Mouse (Mus musculus) bone marrow, adult 2 months (tissue): ENCODE results near the gene Kdm2a.

Source experiments
- CTCF ChIP-seq: fragments of 200-500 bp; IDR thresholded peaks from 2 replicates; pipeline ENCODE4 v1.5.1; 2011; ENCODE audit warnings: low read length, control low read depth; ENCODE audit not compliant: control insufficient read depth, insufficient read depth
- POLR2A ChIP-seq: fragments of 200-500 bp; IDR thresholded peaks from 2 replicates; pipeline ENCODE4 v1.6.1; 2011; ENCODE audit warnings: low read depth, mild to moderate bottlenecking, control low read depth, low read length, borderline replicate concordance; ENCODE audit not compliant: control insufficient read depth

DNA sequence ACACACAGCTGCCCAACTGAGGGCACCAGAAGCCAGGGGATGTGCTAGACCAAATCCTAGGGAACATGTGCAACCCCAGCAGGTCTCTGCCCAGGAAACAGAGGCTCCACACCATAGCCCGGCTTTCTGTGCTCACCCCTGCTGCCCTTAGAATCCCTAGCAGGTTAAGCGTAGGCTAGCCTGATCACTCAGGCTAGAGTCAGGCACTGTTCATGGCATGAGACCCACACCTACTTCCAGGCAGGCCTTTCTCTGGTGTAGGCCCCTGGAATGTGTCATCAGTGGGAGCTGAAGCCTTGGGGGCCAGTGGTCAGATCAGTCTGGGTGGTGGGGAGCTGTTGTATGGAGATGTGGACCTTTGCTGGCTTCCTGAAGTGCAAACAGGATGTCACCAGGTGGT is 101.5 kb downstream of the Kdm2a start:
- TF ChIP-seq CTCF (no peak), POLR2A (no peak)
